Mouse (Mus musculus) liver, adult 2 months (tissue): ENCODE measurements around the gene Cdt1. TPM values are rescaled to one million over a fixed set of nuclear protein-coding genes. Genes with fewer than 3 reads are reported as not detected.
A peak's percentile ranks its signal among the peaks of the same experiment; 100 is the strongest.

Experiments
- DNase-seq: peaks from one replicate; pipeline ENCODE4 v3.0.0-alpha.2; 2011; ENCODE audit warnings: low read depth, low spot score; ENCODE audit errors: extremely low read depth
- H3K27ac ChIP-seq: fragments of 200-500 bp; replicated peaks from 2 replicates; pipeline ENCODE4 v1.5.1; 2012; ENCODE audit warnings: low read depth, mild to moderate bottlenecking, control low read depth, inconsistent platforms, low read length; ENCODE audit not compliant: insufficient read depth
- H3K27me3 ChIP-seq: fragments of 200-500 bp; 2 replicates; pipeline ENCODE4 v1.6.1; 2012; ENCODE audit warnings: mild to moderate bottlenecking, moderate library complexity, low read length, inconsistent platforms; ENCODE audit not compliant: control insufficient read depth, insufficient read depth
- H3K36me3 ChIP-seq: fragments of 200-500 bp; 2 replicates; pipeline ENCODE4 v1.6.1; 2012; ENCODE audit warnings: low read length, inconsistent platforms; ENCODE audit not compliant: control insufficient read depth, insufficient read depth
- H3K4me1 ChIP-seq: fragments of 200-500 bp; 2 replicates; pipeline ENCODE4 v1.6.1; 2011; ENCODE audit warnings: low read length; ENCODE audit not compliant: control insufficient read depth, insufficient read depth
- H3K4me3 ChIP-seq: fragments of 200-500 bp; 2 replicates; pipeline ENCODE4 v1.5.1; 2011; ENCODE audit warnings: low read depth, mild to moderate bottlenecking, control low read depth, low read length, moderate library complexity; ENCODE audit not compliant: insufficient read depth
- H3K79me2 ChIP-seq: fragments of 200-500 bp; 2 replicates; pipeline ENCODE4 v1.6.1; 2012; ENCODE audit warnings: inconsistent platforms, mild to moderate bottlenecking, low read length, moderate library complexity; ENCODE audit not compliant: control insufficient read depth, insufficient read depth
- H3K9ac ChIP-seq: fragments of 200-500 bp; 2 replicates; pipeline ENCODE4 v1.6.1; 2012; ENCODE audit warnings: low read depth, mild to moderate bottlenecking, control low read depth, inconsistent platforms, low read length
- CTCF ChIP-seq: fragments of 200-500 bp; IDR thresholded peaks from 2 replicates; pipeline ENCODE4 v1.5.1; 2011; ENCODE audit warnings: low read depth, low read length, control low read depth
- POLR2A ChIP-seq: fragments of 200-500 bp; IDR thresholded peaks from 2 replicates; pipeline ENCODE4 v1.6.1; 2011; ENCODE audit warnings: low read length, control low read depth; ENCODE audit not compliant: insufficient read depth; ENCODE audit errors: extremely low read depth
- WGBS: fragments of 180-500 bp; shearing (Covaris S2); methylation state at CpG from one replicate; pipeline ENCODE4 v1.1.7; 2018; 5-methylcytosine and 5-hydroxymethylcytosine counted together
- polyA plus RNA-seq: library from polyadenylated mRNA; depleted of rRNA; stranded (reverse); fragments of >200 nt; gene quantifications from 2 replicates; pipeline ENCODE4 v1.2.3, GENCODE M21; 2012
- total RNA-seq: library from RNA; depleted of rRNA; stranded (reverse); fragments of >200 nt; gene quantifications from 2 replicates; pipeline ENCODE4 v1.2.3, GENCODE M21; 2014

The Cdt1 gene
- total and polyA plus RNA-seq, 2 experiments, result 1.0 to 2.9 TPM

- no peak for TF ChIP-seq CTCF
- TF ChIP-seq POLR2A, result no peak
- no peak overlapping the region for H3K9ac ChIP-seq
- H3K27ac ChIP-seq, result no peak overlapping the region
- no peaks in the 10 kb centered on the region for H3K36me3 ChIP-seq
- 86% methylated on average over 6 of the region's 6 CpGs for WGBS
- 0 out of 2 replicates have a peak, but pooled peaks cover 3% of the 10 kb centered on the region for H3K79me2 ChIP-seq
- no peak overlapping the region for H3K4me3 ChIP-seq
- peaks cover 10% of the 10 kb centered on the region for H3K4me1 ChIP-seq
- H3K27me3 ChIP-seq, result no peaks in the 10 kb centered on the region
- no peak for DNase-seq
Observed at GRCm38 (mm10) chr8:122525004-122525403, 42.8 kb upstream of the Cdt1 start.

- H3K79me2 ChIP-seq, result 0 out of 2 replicates have a peak, but pooled peaks cover 3% of the 10 kb centered on the region
- peaks cover 9% of the 10 kb centered on the region; the same call in 1 of the 2 replicates for H3K4me1 ChIP-seq
- no peak for DNase-seq
- TF ChIP-seq CTCF (no peak), POLR2A (no peak)
- no peak overlapping the region for H3K4me3 ChIP-seq
- WGBS, result 83% methylated on average over 3 of the region's 3 CpGs
- no peak overlapping the region for H3K9ac ChIP-seq
- H3K36me3 ChIP-seq, result no peaks in the 10 kb centered on the region
- no peaks in the 10 kb centered on the region for H3K27me3 ChIP-seq
- no peak overlapping the region; the same call in 1 of the 2 replicates for H3K27ac ChIP-seq
Observed at GRCm38 (mm10) chr8:122526084-122526483, 41.7 kb upstream of the Cdt1 start.

DNA sequence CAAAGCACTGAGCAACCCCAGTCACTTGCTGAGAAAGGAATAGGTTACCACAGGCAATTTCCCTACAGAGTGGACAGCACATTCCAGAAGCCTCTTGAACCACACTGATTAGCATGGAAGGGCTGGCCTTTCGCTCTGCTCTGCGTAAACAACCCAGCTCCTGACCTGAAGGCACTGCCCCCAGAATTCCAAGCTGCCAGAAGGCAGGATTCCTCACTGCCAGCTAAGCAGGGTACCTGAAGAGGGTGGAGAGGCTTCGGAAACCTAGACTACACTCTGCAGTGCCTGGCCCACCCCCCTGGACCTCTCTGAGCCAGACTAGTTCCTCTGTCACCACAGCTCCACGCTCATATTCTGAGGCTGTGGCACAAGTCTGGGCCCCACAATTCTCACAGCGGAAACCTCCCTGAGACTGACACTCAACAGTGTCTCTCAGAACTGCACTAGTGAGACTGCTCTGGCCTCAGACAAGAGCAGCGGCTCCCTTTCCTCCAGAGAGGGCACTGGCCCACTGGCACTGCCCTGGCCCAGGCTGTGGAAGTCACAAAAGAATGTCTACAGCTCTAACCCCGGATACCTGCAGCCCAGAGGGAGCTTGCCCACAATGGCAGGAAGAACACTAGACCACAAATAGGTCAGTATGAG is 41.2 kb upstream of the Cdt1 start:
- Histone ChIP-seq H3K4me1 (peaks cover 10% of the 10 kb centered on the region; the same call in 1 of the 2 replicates), H3K36me3 (no peaks in the 10 kb centered on the region), H3K4me3 (no peak overlapping the region), H3K27ac (no peak overlapping the region; the same call in 1 of the 2 replicates), H3K9ac (no peak overlapping the region), H3K79me2 (0 out of 2 replicates have a peak, but pooled peaks cover 3% of the 10 kb centered on the region), H3K27me3 (no peaks in the 10 kb centered on the region)
- TF ChIP-seq CTCF (no peak), POLR2A (no peak)
- no peak for DNase-seq
- 71% methylated on average over 7 of the region's 7 CpGs for WGBS

DNA sequence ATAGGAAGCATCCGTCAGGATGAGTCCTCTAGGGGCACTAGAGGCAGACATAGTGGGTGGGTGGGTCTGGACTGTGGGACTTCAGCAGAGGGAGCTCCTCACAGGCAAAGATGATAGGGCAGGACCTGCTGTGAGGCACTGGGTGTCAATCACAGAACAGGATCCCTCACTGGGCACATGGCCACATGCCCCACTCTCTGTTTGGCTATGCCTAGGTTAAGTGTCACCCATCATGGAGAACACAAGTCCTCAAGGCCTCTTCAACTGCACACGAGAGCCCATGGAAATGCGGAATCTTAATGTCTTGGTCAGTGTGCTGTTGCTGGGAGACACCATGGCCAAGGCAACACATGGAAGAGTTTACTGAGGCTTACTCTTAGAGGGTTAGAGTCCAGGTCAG is 39.9 kb upstream of the Cdt1 start:
- Histone ChIP-seq H3K27me3 (no peaks in the 10 kb centered on the region), H3K4me1 (peaks cover 13% of the 10 kb centered on the region; the same call in 1 of the 2 replicates)
- TF ChIP-seq CTCF, result no peak
- no peak for TF ChIP-seq POLR2A

GRCm38 (mm10) chr8:122529159-122529558 is 38.7 kb upstream of the Cdt1 start:
- peaks cover 3% of the 10 kb centered on the region; the same call in 1 of the 2 replicates for H3K79me2 ChIP-seq
- H3K36me3 ChIP-seq, result no peaks in the 10 kb centered on the region
- DNase-seq, result peak; percentile 50
- no peaks in the 10 kb centered on the region for H3K27me3 ChIP-seq
- H3K9ac ChIP-seq, result no peak overlapping the region
- peaks cover 8% of the 10 kb centered on the region; the same call in 1 of the 2 replicates for H3K4me1 ChIP-seq
- TF ChIP-seq CTCF (no peak), POLR2A (no peak)
- 64% methylated on average over 4 of the region's 4 CpGs for WGBS
- no peak overlapping the region for H3K4me3 ChIP-seq
- no peak overlapping the region for H3K27ac ChIP-seq

More for the DNA sequence above, 39.9 kb upstream of the Cdt1 start:
- Histone ChIP-seq H3K36me3 (no peaks in the 10 kb centered on the region), H3K27ac (no peak overlapping the region), H3K79me2 (0 out of 2 replicates have a peak, but pooled peaks cover 3% of the 10 kb centered on the region), H3K9ac (no peak overlapping the region), H3K4me3 (no peak overlapping the region)
- 98% methylated on average over 3 of the region's 3 CpGs for WGBS
- no peak for DNase-seq

DNA sequence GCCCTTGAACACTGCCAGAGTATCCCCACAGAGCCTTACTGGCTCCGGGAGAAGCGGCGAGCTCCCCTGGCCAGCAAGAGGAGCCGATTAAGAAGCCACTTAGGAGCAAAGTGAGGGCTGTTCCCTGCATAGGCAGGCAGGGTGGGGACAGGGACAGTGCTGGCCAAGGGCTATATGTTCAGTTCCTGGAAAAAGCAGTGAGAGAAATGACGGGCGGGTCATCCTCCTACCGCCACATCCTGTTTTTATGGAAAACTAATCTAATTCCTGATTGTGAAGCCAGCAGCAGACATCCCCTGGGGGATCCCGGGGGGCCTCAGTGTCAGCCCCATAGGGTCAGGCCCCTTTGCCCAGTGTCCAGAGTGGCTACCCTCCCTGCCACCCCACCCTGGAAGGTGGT is 36.5 kb upstream of the Cdt1 start:
- Histone ChIP-seq H3K79me2 (peaks cover 3% of the 10 kb centered on the region; the same call in 1 of the 2 replicates), H3K36me3 (no peaks in the 10 kb centered on the region), H3K9ac (peak overlapping the region; percentile 51), H3K27me3 (no peaks in the 10 kb centered on the region), H3K4me1 (peaks cover 5% of the 10 kb centered on the region; the same call in 1 of the 2 replicates), H3K27ac (peak overlapping the region; percentile 70), H3K4me3 (no peak overlapping the region)
- 82% methylated on average over 8 of the region's 8 CpGs for WGBS
- no peak for TF ChIP-seq CTCF
- no peak for TF ChIP-seq POLR2A
- no peak for DNase-seq
